Mouse (Mus musculus): ENCODE data around the gene Mpc2. TPM values are rescaled to one million over a fixed set of nuclear protein-coding genes. Genes with fewer than 3 reads are reported as not detected.

Gene Mpc2
- total RNA-seq (2023), result 29.8 TPM

DNA sequence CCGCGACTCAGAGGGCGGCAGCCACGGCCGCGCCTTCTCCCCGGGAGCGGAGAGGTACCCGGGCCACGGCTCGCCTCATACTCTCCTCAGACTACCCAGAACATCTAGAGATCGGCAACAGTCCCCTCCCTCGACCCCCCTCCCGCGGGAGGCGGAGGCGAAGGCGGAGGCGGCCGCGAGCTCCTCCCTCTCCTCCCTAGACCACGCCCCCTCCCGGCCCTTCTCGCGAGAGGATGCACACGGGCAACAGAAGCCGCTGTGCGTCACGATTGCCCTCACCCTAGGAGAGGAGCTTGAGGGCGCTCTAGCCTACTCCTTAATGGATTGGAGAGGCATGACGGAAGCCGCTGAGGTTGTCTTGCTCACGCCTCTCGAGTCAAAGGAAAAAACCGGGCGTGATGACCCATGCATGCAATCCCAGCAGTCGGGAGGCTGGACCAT is at the start of gene Mpc2, which contains the start of gene Dcaf6:
TSS of gene Mpc2 (plus strand) at position 278 of the 441 bp plus-strand sequence.
TSS of gene Dcaf6 (minus strand) at position 116 of the 441 bp plus-strand sequence.

GRCm38 (mm10) chr1:165484688-165485233 is 24.3 kb downstream of the Mpc2 start, which contains the start of gene Adcy10:
Gene Adcy10, plus strand, starts transcription at chr1:165485183.

Other genes starting within 250 kb of the Mpc2 start
- gene Tiprl, start 223.6 kb upstream of the Mpc2 start, total RNA-seq (2023), result 154 TPM
- 0.33 TPM for gene Gpr161, start 164.8 kb upstream of the Mpc2 start, total RNA-seq (2023)
- 35.3 TPM for gene Dcaf6, start 162 bp upstream of the Mpc2 start, total RNA-seq (2023)
- gene Adcy10, start 24.5 kb downstream of the Mpc2 start, total RNA-seq (2023), result 1.4 TPM
- gene Mpzl1, start 173.9 kb downstream of the Mpc2 start, total RNA-seq (2023), result 3.6 TPM
- 192 TPM for gene Rcsd1, start 249.1 kb downstream of the Mpc2 start, total RNA-seq (2023)

Measured in CD4-positive naive resting alpha-beta T cell, adult 57 days (primary cell).